Mouse (Mus musculus) embryonic facial prominence, embryonic 12.5 days (tissue): ENCODE measurements at regions not wholly inside any gene's neighbourhood (a gene's known extent, or its start where the extent isn't known, plus 50 kb on each side); places are given as distances from the start of the nearest gene placed in this dataset.
"Not testable (repeated sequence)": the region's sequence is repeated elsewhere in the genome, so short reads cannot be mapped to it uniquely, and the experiment has no call there.

Source experiments
- ATAC-seq: fragments of 200-750 bp; cut with Nextera tagmentation; 2 replicates; pipeline ENCODE4 v1.8.0; 2017; ENCODE audit not compliant: insufficient number of reproducible peaks, insufficient read depth, low FRiP score, low TSS enrichment
- H3K27ac ChIP-seq: fragments of 300-500 bp; sonication (generic); 2 replicates; pipeline ENCODE4 v1.5.1; 2016; ENCODE audit warnings: mild to moderate bottlenecking
- H3K27me3 ChIP-seq: fragments of 300-500 bp; sonication (generic); 2 replicates; pipeline ENCODE4 v1.6.1; 2016; ENCODE audit warnings: mild to moderate bottlenecking, moderate library complexity
- H3K36me3 ChIP-seq: fragments of 300-500 bp; sonication (generic); 2 replicates; pipeline ENCODE4 v1.6.1; 2016; ENCODE audit warnings: mild to moderate bottlenecking
- H3K4me1 ChIP-seq: fragments of 300-500 bp; sonication (generic); 2 replicates; pipeline ENCODE4 v1.6.1; 2016
- H3K4me2 ChIP-seq: fragments of 300-500 bp; sonication (generic); replicated peaks from 2 replicates; pipeline ENCODE4 v1.6.1; 2016; ENCODE audit warnings: mild to moderate bottlenecking, moderate library complexity
- H3K4me3 ChIP-seq: fragments of 300-500 bp; sonication (generic); 2 replicates; pipeline ENCODE4 v1.5.1; 2016; ENCODE audit warnings: mild to moderate bottlenecking
- H3K9ac ChIP-seq: fragments of 300-500 bp; sonication (generic); 2 replicates; pipeline ENCODE4 v1.6.1; 2016; ENCODE audit warnings: mild to moderate bottlenecking, moderate library complexity
- H3K9me3 ChIP-seq: fragments of 300-500 bp; sonication (generic); 2 replicates; pipeline ENCODE4 v1.6.1; 2016; ENCODE audit warnings: mild to moderate bottlenecking, moderate library complexity
- WGBS: fragments of 180-500 bp; shearing (Covaris S2); methylation state at CpG from one replicate; pipeline ENCODE4 v1.1.7; 2016; 5-methylcytosine and 5-hydroxymethylcytosine counted together

DNA sequence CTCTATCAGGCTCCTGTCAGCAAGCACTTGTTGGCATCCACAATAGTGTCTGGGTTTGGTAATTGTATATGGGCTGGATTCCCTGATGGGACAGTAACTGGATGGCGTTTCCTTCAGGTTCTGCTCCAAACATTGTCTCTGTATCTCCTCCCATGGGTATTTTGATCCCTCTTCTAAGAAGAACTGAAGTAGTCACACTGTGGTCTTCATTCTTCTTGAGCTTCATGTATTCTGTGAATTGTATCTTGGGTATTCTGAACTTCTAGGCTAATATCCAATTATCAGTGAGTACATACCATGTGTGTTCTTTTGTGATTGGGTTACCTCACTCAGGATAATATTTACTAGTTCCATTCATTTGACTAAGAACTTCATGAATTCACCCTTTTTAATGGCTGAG lies 119.2 kb upstream of the Gm21119 start:
- H3K4me1 ChIP-seq, H3K27ac ChIP-seq: not testable (repeated sequence)
- no CpG with 5 or more reads among the region's 1 CpGs for WGBS

GRCm38 (mm10) chr8:20513920-20514319 lies 100.8 kb upstream of the Gm21119 start:
- H3K9me3 ChIP-seq, H3K4me3 ChIP-seq, ATAC-seq, H3K4me2 ChIP-seq, H3K4me1 ChIP-seq, H3K27ac ChIP-seq, H3K36me3 ChIP-seq, H3K9ac ChIP-seq, H3K27me3 ChIP-seq: not testable (repeated sequence)
- 75% methylated on average over 1 of the region's 1 CpGs for WGBS

More for the DNA sequence above, 119.2 kb upstream of the Gm21119 start:
- not testable (repeated sequence) for H3K4me3 ChIP-seq, H3K9me3 ChIP-seq, H3K4me2 ChIP-seq, H3K27me3 ChIP-seq, H3K36me3 ChIP-seq, ATAC-seq, H3K9ac ChIP-seq

GRCm38 (mm10) chr8:20516324-20516830 lies 98.3 kb upstream of the Gm21119 start:
- H3K36me3 ChIP-seq, H3K27ac ChIP-seq, H3K9me3 ChIP-seq, H3K27me3 ChIP-seq, H3K4me1 ChIP-seq, H3K4me2 ChIP-seq, ATAC-seq, H3K4me3 ChIP-seq, H3K9ac ChIP-seq: not testable (repeated sequence)
- WGBS, result 62% methylated on average over 3 of the region's 3 CpGs

DNA sequence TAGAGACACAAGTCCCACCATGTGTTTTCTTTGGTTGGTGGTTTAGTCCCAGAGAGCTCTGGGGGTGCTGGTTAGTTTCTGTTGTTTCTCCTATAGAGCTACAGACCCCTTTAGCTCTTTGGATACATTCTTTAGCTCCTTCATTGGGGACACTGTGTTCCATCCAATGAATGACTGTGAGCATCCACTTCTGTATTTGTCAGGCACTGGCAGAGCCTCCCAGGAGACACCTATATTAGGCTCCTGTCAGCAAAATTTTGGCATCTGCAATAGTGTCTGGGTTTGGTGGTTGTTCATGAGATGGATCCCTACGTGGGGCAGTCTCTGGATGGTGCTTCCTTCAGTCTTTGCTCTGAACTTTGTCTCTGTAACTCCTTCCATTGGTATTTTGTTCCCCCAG lies 97.2 kb upstream of the Gm21119 start:
- H3K4me3 ChIP-seq, ATAC-seq, H3K27ac ChIP-seq, H3K9me3 ChIP-seq, H3K9ac ChIP-seq, H3K27me3 ChIP-seq, H3K4me1 ChIP-seq, H3K36me3 ChIP-seq, H3K4me2 ChIP-seq: not testable (repeated sequence)
- 26% methylated on average over 1 of the region's 1 CpGs for WGBS

GRCm38 (mm10) chr8:20524539-20524938 lies 90.2 kb upstream of the Gm21119 start:
- not testable (repeated sequence) for ATAC-seq, H3K27ac ChIP-seq, H3K9ac ChIP-seq, H3K36me3 ChIP-seq, H3K9me3 ChIP-seq, H3K27me3 ChIP-seq, H3K4me2 ChIP-seq, H3K4me3 ChIP-seq, H3K4me1 ChIP-seq

- H3K27ac ChIP-seq, ATAC-seq, H3K9ac ChIP-seq, H3K4me3 ChIP-seq, H3K4me2 ChIP-seq, H3K4me1 ChIP-seq, H3K9me3 ChIP-seq, H3K27me3 ChIP-seq, H3K36me3 ChIP-seq: not testable (repeated sequence)
- no CpG with 5 or more reads among the region's 1 CpGs for WGBS
Measured at GRCm38 (mm10) chr8:20529048-20529447, 85.7 kb upstream of the Gm21119 start.

- not testable (repeated sequence) for ATAC-seq, H3K27ac ChIP-seq, H3K9me3 ChIP-seq, H3K9ac ChIP-seq, H3K27me3 ChIP-seq, H3K4me3 ChIP-seq, H3K4me1 ChIP-seq, H3K36me3 ChIP-seq, H3K4me2 ChIP-seq
- 90% methylated on average over 4 of the region's 4 CpGs for WGBS
Measured at GRCm38 (mm10) chr8:20539031-20539430, 75.7 kb upstream of the Gm21119 start.

GRCm38 (mm10) chr8:20544084-20544483 lies 70.6 kb upstream of the Gm21119 start:
- not testable (repeated sequence) for H3K9ac ChIP-seq, H3K4me2 ChIP-seq, H3K27ac ChIP-seq, ATAC-seq, H3K27me3 ChIP-seq, H3K9me3 ChIP-seq, H3K4me3 ChIP-seq, H3K36me3 ChIP-seq, H3K4me1 ChIP-seq
- 73% methylated on average over 2 of the region's 2 CpGs for WGBS

DNA sequence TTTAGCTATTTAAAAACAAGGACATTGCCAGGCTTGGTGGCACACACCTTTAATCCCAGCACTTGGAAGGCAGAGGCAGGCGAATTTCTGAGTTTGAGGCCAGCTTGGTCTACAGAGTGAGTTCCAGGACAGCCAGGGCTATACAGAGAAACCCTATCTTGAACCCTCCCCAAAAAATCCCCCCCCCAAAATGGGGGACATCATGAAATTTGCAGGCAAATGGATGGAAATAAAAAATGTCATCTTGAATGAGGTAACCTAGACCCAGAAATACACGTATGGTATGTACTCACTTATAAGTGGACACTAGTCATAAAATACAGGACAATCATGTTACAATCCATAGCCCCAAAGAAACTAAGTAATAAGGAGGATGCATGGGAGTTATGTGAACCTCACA lies 69.4 kb upstream of the Gm21119 start:
- H3K4me1 ChIP-seq, H3K4me3 ChIP-seq, H3K36me3 ChIP-seq, ATAC-seq, H3K9me3 ChIP-seq, H3K27ac ChIP-seq, H3K9ac ChIP-seq, H3K27me3 ChIP-seq, H3K4me2 ChIP-seq: not testable (repeated sequence)
- 64% methylated on average over 1 of the region's 2 CpGs for WGBS

DNA sequence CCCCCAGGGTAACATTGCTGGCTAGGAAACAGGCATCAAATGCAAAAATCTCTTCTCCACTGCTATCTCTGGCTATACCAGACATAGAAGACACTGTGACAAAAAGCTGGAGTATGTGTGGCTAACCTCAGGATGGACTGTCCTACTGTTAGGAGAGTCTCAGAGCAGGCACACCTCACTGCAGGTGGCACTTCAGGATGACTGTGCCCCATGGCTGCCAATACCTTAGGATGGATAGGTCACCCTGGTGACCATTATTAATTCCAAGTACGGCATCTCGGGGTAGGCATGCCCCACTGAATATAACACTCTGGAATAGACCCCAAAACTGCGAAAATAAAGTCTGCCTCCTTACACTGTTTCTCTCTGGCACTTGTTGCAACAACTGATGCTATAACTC lies 68.3 kb upstream of the Gm21119 start:
- H3K27me3 ChIP-seq, H3K9me3 ChIP-seq, ATAC-seq, H3K36me3 ChIP-seq, H3K4me2 ChIP-seq, H3K27ac ChIP-seq, H3K9ac ChIP-seq, H3K4me3 ChIP-seq, H3K4me1 ChIP-seq: not testable (repeated sequence)
- no CpG with 5 or more reads among the region's 3 CpGs for WGBS

- peak; percentile 99 for ATAC-seq
- Histone ChIP-seq H3K4me2 (peak overlapping the region; percentile 38), H3K4me3 (peak overlapping the region; percentile 62), H3K9ac (peak overlapping the region; percentile 85), H3K27ac (peak overlapping the region; percentile 88)
- not testable (repeated sequence) for H3K9me3 ChIP-seq, H3K27me3 ChIP-seq, H3K4me1 ChIP-seq, H3K36me3 ChIP-seq
- WGBS, result 10% methylated on average over 64 of the region's 64 CpGs
Measured at GRCm38 (mm10) chr8:20550054-20550778, 64.5 kb upstream of the Gm21119 start.

DNA sequence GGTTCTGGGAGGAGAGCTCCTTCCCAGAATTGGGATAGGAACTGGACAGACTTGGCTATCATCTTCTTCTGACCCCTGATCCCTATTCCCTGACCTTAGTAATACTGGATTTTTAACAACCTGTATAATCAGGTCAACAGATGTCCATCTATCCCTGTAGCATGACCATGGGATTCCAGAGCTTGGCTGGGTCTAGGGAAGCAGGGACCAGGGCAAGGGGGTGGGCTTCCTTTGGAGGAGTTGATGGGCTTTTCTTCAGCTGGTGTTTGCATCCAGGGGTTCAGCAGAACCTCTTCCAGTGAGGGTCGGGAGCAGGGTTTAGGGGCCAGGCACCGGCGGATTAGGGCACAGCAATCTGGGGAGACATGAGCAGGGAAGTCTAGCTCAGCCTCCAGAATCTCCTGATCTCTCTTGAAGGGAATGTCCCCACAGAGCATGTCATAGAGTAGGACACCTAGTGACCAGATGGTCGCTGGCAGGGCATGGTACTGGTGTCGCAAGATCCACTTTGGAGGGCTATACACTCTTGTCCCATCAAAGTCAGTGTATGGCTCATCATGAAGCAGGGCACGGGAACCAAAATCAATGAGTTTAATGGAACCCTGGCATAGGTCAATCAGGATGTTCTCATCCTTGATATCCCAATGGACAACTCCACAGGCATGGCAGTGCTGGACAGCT lies 58.1 kb upstream of the Gm21119 start:
- peak; percentile 65 for ATAC-seq
- not testable (repeated sequence) for H3K4me1 ChIP-seq, H3K9me3 ChIP-seq, H3K27ac ChIP-seq, H3K4me2 ChIP-seq, H3K4me3 ChIP-seq, H3K36me3 ChIP-seq, H3K9ac ChIP-seq, H3K27me3 ChIP-seq
- no CpG with 5 or more reads among the region's 6 CpGs for WGBS
